Mouse (Mus musculus) CD8-positive naive resting alpha-beta T cell, adult 2 months (primary cell): ENCODE results near the gene Lrtm2.

Experiments
- DNase-seq, 2 experiments: peaks; one replicate each; pipeline ENCODE4 v3.0.0; 2022; ENCODE audit warnings: low read depth in 2 of 2, low spot score in 2 of 2

Lrtm2 gene

GRCm38 (mm10) chr6:119336124-119336523, 5.6 kb upstream of the Lrtm2 start:
- peak; percentile 40 to 52 for DNase-seq

- DNase-seq: no peak
These were observed 3.3 kb upstream of the Lrtm2 start for GRCm38 (mm10) chr6:119333831-119334230.

GRCm38 (mm10) chr6:119333202-119333601, 2.6 kb upstream of the Lrtm2 start:
- DNase-seq: no peak

DNA sequence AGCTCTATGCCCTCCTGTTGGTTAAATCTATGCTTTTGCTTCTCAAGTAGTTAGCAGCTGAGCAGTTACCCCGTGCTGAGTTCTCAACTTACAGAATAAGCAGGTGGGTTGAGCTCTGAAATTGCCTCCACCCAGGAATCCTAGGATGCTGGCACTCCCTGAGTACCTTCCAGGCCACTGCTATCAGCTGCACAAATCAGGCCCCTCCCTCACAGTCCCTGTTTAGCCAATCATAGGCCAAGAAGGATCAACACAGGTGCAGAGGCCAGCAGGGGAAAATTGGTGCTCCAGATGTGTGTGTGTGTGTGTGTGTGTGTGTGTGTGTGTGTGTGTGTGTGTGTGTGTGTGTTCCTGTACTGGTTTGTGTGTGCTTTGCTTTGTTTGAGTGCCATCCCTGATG, 1.5 kb upstream of the Lrtm2 start:
- DNase-seq: no peak

- DNase-seq: no peak
These were observed 630 bp downstream of the Lrtm2 start for GRCm38 (mm10) chr6:119329936-119330335.

DNA sequence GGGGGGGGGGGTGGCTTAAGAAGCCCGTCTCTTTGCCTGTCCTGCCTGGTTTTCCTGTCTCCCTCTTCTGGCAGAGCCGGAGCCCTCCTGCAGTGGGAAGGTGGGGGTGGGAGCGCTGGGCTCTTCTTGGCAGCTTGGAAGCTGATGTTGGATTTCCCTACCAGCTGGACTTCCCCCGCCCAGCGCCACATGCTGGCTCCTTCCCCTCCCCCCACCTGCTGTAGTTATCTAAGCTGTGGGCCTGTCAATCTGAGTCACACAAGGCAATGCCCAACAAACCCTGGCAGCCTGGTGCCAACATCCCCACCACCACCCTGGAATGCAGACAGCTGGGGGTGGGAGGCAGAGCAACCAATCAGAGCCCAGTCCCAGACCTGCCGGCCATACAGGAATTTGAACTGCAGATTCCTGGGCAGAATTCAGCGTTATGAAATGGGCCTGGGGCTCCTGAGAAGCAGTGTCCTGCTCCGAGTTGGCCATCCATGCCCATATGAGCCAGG, 1.3 kb downstream of the Lrtm2 start:
- DNase-seq: no peak

GRCm38 (mm10) chr6:119328521-119329115, 1.9 kb downstream of the Lrtm2 start:
- no peak for DNase-seq

DNA sequence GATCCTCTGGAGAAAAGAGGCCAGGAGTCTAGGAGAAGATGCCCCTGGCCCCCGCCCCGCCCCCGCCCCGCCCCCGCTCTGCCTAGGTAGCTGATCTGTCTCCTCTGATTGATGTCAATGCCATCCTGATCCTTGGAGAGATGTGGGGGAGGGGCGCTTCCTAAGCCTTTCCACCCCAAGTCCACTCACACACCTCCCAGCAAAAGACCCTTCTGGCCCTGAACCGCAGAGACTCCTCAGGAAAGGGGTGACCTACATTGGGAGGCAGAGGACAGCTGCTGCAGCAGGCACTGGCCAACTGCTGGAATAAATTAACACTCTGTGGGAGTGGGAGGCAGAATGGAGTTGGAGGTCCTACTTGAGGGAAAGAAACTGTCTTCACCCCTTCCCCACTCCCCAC, 4.0 kb downstream of the Lrtm2 start:
- no peak for DNase-seq

GRCm38 (mm10) chr6:119325978-119326377, 4.6 kb downstream of the Lrtm2 start:
- DNase-seq: no peak

DNA sequence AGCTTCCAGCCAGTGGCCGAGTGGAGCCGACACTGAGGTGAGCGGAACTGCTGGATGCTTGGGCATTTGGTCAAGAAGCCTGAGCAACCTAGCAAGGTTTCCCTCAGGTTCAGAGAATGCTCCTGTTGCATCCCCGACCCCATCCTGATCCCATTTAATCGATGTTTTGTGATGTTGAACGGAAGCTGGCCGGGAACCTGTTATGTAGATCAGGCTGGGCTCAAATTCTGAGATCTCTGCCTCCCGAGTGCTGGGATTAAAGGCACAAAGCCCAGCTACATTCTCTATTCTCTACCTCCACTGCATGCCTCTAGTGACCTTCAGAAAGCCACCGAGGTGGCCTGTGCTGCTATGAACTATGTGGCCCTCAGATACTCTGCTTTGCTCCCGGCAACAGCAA, 5.8 kb downstream of the Lrtm2 start:
- no peak for DNase-seq

GRCm38 (mm10) chr6:119321752-119322151, 8.8 kb downstream of the Lrtm2 start:
- DNase-seq: no peak

GRCm38 (mm10) chr6:119320481-119320880, 10.1 kb downstream of the Lrtm2 start:
- no peak for DNase-seq

DNA sequence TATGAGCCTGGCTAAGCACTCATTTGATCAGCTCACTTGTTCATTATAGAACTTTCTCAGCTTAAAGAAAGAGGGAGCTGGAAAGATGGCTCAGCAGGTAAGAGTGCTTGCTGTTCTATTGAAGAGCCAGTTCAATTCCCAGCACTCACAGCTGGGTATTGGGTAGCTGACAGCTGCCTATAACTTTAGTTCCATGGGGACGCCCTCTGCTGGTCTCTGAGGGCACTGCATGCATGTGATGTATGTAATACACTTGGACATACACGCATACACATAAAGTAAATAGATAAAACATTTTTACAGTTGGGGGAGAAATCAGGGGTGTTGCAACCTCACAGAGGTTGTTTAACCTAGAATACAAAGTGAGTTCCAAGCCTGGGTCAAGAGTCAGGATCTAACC, 11.2 kb downstream of the Lrtm2 start:
- no peak for DNase-seq

DNA sequence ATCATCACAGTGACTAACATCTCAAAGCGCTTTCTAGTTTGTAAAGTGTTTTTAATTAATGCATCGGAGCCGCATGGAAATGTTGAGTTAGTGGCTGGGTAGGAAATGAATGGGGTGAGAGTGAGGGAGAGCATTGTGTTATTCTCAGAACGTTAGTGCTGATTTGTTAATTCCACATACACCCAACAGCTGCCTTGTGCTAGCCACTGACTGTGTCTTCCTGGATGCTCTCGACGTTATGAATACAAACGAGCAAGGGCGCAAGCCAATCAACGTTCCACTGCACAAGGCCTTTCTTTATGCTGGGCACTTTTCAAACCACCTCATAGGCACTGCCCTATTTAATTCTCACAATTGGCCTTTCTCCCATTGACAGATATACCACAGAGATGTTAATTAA, 11.8 kb downstream of the Lrtm2 start:
- no peak for DNase-seq

DNA sequence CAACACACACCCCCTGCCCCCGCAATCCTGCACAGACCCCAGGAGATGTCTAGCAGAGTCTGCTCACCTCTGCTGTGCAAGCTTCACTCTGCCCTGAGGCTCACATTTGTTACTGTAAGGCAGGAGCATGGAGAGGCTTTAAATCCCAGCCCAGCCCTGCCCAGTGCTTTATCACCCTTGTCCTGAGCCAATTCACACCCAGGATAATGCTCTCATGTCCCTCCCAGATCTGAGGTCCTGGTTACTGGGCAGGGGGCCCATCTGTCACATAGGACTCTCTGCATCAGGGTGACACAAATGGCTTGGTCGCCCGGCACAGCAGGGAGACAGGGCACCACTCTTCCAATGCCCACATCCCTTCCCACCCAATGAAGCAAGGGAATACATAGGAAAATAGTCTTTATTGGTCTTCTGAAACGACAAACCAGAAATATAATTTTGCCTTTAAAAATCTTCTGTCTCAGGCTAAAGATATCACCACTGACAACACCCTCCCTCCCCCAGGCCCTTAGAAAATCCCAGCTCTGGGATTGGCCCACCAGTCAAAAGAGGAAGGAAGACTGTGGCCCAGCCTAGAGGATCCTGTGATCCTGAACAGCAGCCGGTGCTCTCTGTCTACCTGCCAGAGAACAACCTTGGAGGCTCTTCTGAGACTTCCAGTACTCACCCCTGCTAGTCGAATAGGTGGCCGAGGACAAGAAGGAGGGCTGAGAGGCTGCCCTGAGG, 15.7 kb downstream of the Lrtm2 start:
- no peak for DNase-seq

DNA sequence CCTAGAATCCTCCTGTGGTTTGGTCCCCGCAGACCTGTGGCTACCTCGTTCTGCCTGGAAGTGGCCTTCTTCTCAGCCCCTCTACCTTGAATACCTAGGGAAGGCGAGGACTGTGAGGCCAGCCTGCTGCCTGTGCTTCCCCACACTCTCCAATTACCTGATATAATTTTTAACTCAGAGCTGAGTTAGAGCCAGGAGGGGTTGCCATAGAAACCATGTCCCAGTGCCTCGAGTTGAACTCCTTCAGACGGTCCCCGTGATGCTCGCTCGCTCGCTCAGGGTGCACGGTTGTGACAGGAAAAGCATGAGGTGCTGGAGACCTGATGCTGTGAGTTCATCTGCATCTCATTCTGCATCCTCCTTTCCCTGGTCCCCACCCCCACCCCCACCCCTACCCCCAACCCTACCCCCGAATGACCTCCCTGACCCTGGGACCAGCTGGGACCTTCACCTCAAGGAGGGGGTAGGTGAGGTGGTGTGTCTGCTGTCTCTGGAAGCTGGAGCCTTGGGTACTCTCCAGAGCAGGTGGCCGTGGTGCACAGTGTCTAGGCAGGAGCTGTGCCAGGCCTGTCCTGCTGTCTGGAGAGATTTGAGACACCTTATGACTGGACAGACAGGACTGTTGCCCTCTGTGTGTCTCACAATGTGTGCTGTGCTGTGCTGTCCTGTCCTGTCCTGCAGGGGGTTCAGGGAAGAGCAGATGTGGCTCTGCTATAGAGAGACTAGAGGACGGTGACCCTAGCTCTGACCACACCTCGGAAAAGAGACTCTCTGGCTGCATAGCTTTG, 16.8 kb downstream of the Lrtm2 start:
- no peak for DNase-seq

DNA sequence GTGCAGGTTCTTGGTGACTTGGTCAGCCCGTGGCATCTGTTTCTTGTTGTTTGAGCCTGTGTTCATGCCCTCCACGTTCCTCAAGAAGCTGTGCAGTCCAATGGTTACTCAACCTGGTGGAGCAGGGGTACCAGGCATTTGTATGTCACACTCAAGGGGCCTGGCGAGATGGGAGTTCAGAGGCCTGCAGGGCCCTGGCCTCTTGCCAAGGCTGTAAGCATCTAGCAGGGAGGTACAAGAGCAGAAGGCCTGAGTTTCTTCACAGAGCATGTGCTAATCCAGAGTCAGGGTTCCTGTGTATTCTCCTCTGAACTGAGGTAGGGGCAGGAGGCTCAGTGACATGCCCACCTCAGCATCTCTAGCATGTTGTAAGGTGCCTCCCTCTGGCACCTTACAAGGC, 17.5 kb downstream of the Lrtm2 start:
- DNase-seq: no peak

GRCm38 (mm10) chr6:119312381-119312780, 18.2 kb downstream of the Lrtm2 start:
- no peak for DNase-seq

DNA sequence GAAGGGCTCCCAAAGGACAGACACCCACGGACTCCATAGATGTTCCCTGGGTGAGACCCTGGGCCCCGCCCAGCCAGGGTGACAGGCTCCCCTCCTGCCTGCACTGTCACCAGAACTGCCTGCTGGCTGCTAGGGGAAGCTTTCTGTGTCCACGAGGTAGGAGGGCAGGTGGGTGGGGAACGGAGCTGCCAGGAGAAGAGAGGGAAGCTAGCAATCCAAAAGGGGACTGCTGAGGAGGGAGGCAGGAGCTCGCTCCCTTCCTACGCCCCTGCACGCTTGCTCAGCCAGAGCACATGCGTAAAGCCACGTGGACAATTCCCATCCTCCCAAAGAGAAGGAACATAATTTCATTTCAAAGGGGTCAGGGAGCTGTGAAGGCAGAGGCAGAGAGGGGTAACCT, 20.4 kb downstream of the Lrtm2 start:
- no peak for DNase-seq

DNA sequence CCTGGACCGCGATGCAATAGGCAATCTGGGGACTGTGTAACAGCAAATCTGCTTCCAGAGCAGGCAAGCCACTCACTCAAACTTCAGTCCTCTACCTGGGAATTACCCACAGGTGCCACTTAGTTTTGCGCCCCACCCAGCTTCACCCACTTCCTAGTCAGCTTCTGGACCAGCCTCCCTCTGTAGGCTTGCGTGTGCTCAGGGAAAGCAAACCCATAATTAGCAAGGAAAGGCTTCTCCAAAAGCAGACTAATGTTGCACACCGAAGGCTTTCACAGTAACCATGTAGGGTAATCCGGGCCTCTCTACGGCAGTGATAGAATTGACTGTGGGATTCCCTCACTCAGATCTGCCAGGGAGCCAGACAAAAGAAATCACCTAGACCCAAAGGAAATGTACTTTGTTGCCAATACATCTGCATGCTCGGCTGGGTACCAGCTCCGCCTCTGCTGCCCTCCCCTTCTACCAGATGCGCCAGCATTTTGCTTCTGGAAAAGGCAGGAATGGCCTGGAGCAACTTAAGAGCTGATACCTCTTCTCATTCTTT, 22.6 kb downstream of the Lrtm2 start:
- no peak for DNase-seq

DNA sequence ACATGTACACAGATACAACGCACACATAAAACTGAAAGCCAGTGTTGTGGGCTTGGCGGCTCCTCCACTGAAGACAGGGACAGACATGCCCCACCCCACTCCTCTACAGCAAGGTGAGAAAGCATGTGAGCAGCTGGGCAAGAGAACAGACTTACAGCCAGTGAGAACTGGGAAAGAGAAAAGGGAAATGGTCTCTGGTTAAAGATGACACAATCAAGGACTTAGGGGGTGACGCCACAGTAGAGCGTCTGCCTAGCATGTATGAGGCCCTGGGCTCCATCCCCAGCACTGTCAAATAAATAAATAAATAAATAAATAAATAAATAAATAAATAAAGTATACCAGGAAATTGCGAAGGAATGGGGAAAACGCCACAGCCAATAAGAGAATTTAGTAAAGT, 27.2 kb downstream of the Lrtm2 start:
- no peak for DNase-seq

- DNase-seq: no peak
These were observed 29.3 kb downstream of the Lrtm2 start for GRCm38 (mm10) chr6:119301310-119301709.
